Mouse (Mus musculus): ENCODE measurements around the gene Wfdc11. TPM values are rescaled to one million over a fixed set of nuclear protein-coding genes. Genes with fewer than 3 reads are reported as not detected.
A peak's percentile ranks its signal among the peaks of the same experiment; 100 is the strongest.
"Not testable (repeated sequence)": the region's sequence is repeated elsewhere in the genome, so short reads cannot be mapped to it uniquely, and the experiment has no call there.

Wfdc11 gene
- polyA plus RNA-seq, 1 experiment: not detected

- peak overlapping the region; percentile 22; the same call in 1 of the 2 replicates for H3K27ac ChIP-seq (ENCODE audit: insufficient read depth, low read depth, low read length)
- H3K27me3 ChIP-seq (replicated peaks; ENCODE audit: control insufficient read depth, insufficient read depth, low read length): no peaks in the 10 kb centered on the region
- peak; percentile 53 for DNase-seq
- peaks cover 9% of the 10 kb centered on the region for H3K4me1 ChIP-seq (ENCODE audit: control insufficient read depth, insufficient read depth, low read length)
- TF ChIP-seq POLR2A (IDR thresholded peaks at IDR 0.05; ENCODE audit: low read depth, low read length): no peak
- TF ChIP-seq CTCF (conservative IDR thresholded peaks at IDR 0.05; ENCODE audit: insufficient read depth, insufficient read length, low read depth, low read length): no peak
- 32% methylated on average over 7 of the region's 7 CpGs for WGBS
- H3K36me3 ChIP-seq (ENCODE audit: control insufficient read depth, insufficient read depth, low read length): no peaks in the 10 kb centered on the region
- no peak overlapping the region for H3K4me3 ChIP-seq (ENCODE audit: insufficient read depth, low read depth, low read length)
These were observed 32.8 kb downstream of the Wfdc11 start for GRCm38 (mm10) chr2:164641129-164641528.

GRCm38 (mm10) chr2:164638696-164639095, 35.2 kb downstream of the Wfdc11 start, which contains the start of gene Wfdc16:
TSS of gene Wfdc16 (minus strand) at chr2:164638796.
- H3K27me3 ChIP-seq (replicated peaks; ENCODE audit: control insufficient read depth, insufficient read depth, low read length): no peaks in the 10 kb centered on the region
- H3K4me3 ChIP-seq (ENCODE audit: insufficient read depth, low read depth, low read length): no peak within 1 kb of the TSS
- H3K27ac ChIP-seq (ENCODE audit: insufficient read depth, low read depth, low read length): no peak within 1 kb of the TSS; the same call in 1 of the 2 replicates
- WGBS: 33% methylated on average over 3 of the region's 3 CpGs
- TF ChIP-seq POLR2A (IDR thresholded peaks at IDR 0.05; ENCODE audit: low read depth, low read length) (no peak), CTCF (conservative IDR thresholded peaks at IDR 0.05; ENCODE audit: insufficient read depth, insufficient read length, low read depth, low read length) (no peak)
- H3K36me3 ChIP-seq (ENCODE audit: control insufficient read depth, insufficient read depth, low read length): no peaks in the 10 kb centered on the region
- DNase-seq: peak; percentile 34
- H3K4me1 ChIP-seq (ENCODE audit: control insufficient read depth, insufficient read depth, low read length): peaks cover 9% of the 10 kb centered on the region

GRCm38 (mm10) chr2:164635266-164635665, 38.6 kb downstream of the Wfdc11 start:
- TF ChIP-seq POLR2A (IDR thresholded peaks at IDR 0.05; ENCODE audit: low read depth, low read length) (no peak), CTCF (conservative IDR thresholded peaks at IDR 0.05; ENCODE audit: insufficient read depth, insufficient read length, low read depth, low read length) (0 out of 2 replicates have a peak, but pooled peaks have one; percentile 5)
- H3K27ac ChIP-seq (ENCODE audit: insufficient read depth, low read depth, low read length): no peak overlapping the region
- H3K4me3 ChIP-seq (ENCODE audit: insufficient read depth, low read depth, low read length): no peak overlapping the region
- peaks cover 4% of the 10 kb centered on the region for H3K4me1 ChIP-seq (ENCODE audit: control insufficient read depth, insufficient read depth, low read length)
- no peaks in the 10 kb centered on the region for H3K27me3 ChIP-seq (replicated peaks; ENCODE audit: control insufficient read depth, insufficient read depth, low read length)
- no peak for DNase-seq
- 82% methylated on average over 9 of the region's 9 CpGs for WGBS
- H3K36me3 ChIP-seq (ENCODE audit: control insufficient read depth, insufficient read depth, low read length): no peaks in the 10 kb centered on the region

GRCm38 (mm10) chr2:164621775-164622174, 52.1 kb downstream of the Wfdc11 start:
- Histone ChIP-seq H3K4me1 (ENCODE audit: control insufficient read depth, insufficient read depth, low read length) (no peaks in the 10 kb centered on the region), H3K4me3 (ENCODE audit: insufficient read depth, low read depth, low read length) (no peak overlapping the region), H3K27me3 (replicated peaks; ENCODE audit: control insufficient read depth, insufficient read depth, low read length) (no peaks in the 10 kb centered on the region), H3K36me3 (ENCODE audit: control insufficient read depth, insufficient read depth, low read length) (no peaks in the 10 kb centered on the region), H3K27ac (ENCODE audit: insufficient read depth, low read depth, low read length) (no peak overlapping the region)
- no peak for TF ChIP-seq POLR2A (IDR thresholded peaks at IDR 0.05; ENCODE audit: low read depth, low read length)
- TF ChIP-seq CTCF (conservative IDR thresholded peaks at IDR 0.05; ENCODE audit: insufficient read depth, insufficient read length, low read depth, low read length): no peak; the same call in 1 of the 2 replicates
- WGBS: 75% methylated on average over 4 of the region's 4 CpGs
- DNase-seq: peak; percentile 8

GRCm38 (mm10) chr2:164619050-164619449, 54.8 kb downstream of the Wfdc11 start:
- H3K27ac ChIP-seq (ENCODE audit: insufficient read depth, low read depth, low read length): no peak overlapping the region
- H3K27me3 ChIP-seq (replicated peaks; ENCODE audit: control insufficient read depth, insufficient read depth, low read length): no peaks in the 10 kb centered on the region
- H3K4me3 ChIP-seq (ENCODE audit: insufficient read depth, low read depth, low read length): no peak overlapping the region
- TF ChIP-seq CTCF (conservative IDR thresholded peaks at IDR 0.05; ENCODE audit: insufficient read depth, insufficient read length, low read depth, low read length) (no peak), POLR2A (IDR thresholded peaks at IDR 0.05; ENCODE audit: low read depth, low read length) (no peak)
- WGBS: 82% methylated on average over 5 of the region's 5 CpGs
- H3K4me1 ChIP-seq (ENCODE audit: control insufficient read depth, insufficient read depth, low read length): no peaks in the 10 kb centered on the region
- DNase-seq: no peak
- no peaks in the 10 kb centered on the region for H3K36me3 ChIP-seq (ENCODE audit: control insufficient read depth, insufficient read depth, low read length)

GRCm38 (mm10) chr2:164615386-164615785, 58.5 kb downstream of the Wfdc11 start:
- no peaks in the 10 kb centered on the region for H3K36me3 ChIP-seq (ENCODE audit: control insufficient read depth, insufficient read depth, low read length)
- H3K4me1 ChIP-seq (ENCODE audit: control insufficient read depth, insufficient read depth, low read length): no peaks in the 10 kb centered on the region
- H3K4me3 ChIP-seq (ENCODE audit: insufficient read depth, low read depth, low read length): no peak overlapping the region
- no peak overlapping the region for H3K27ac ChIP-seq (ENCODE audit: insufficient read depth, low read depth, low read length)
- WGBS: 96% methylated on average over 3 of the region's 3 CpGs
- no peaks in the 10 kb centered on the region for H3K27me3 ChIP-seq (replicated peaks; ENCODE audit: control insufficient read depth, insufficient read depth, low read length)
- TF ChIP-seq POLR2A (IDR thresholded peaks at IDR 0.05; ENCODE audit: low read depth, low read length) (no peak), CTCF (conservative IDR thresholded peaks at IDR 0.05; ENCODE audit: insufficient read depth, insufficient read length, low read depth, low read length) (no peak)
- DNase-seq: no peak

GRCm38 (mm10) chr2:164613471-164613870, 60.4 kb downstream of the Wfdc11 start, which contains the start of the genes Wfdc6b and Wfdc8:
TSS of gene Wfdc6b (plus strand) at chr2:164613522.
TSS of gene Wfdc8 (minus strand) at chr2:164613626.
- WGBS: 42% methylated on average over 8 of the region's 8 CpGs
- not testable (repeated sequence) for H3K27me3 ChIP-seq (replicated peaks; ENCODE audit: control insufficient read depth, insufficient read depth, low read length); H3K4me1 ChIP-seq (ENCODE audit: control insufficient read depth, insufficient read depth, low read length); H3K36me3 ChIP-seq (ENCODE audit: control insufficient read depth, insufficient read depth, low read length); H3K27ac ChIP-seq (ENCODE audit: insufficient read depth, low read depth, low read length); H3K4me3 ChIP-seq (ENCODE audit: insufficient read depth, low read depth, low read length)
- peak; percentile 39 for DNase-seq

Other genes starting within 250 kb of the Wfdc11 start
- gene Sdc4, start 230.2 kb downstream of the Wfdc11 start, polyA plus RNA-seq (2012; rRNA removed): 194 and 212 TPM in 2 replicates
- 94.5 and 122 TPM in 2 replicates for gene Sys1, start 217.1 kb downstream of the Wfdc11 start, polyA plus RNA-seq (2012; rRNA removed)
- 22.1 and 23.4 TPM in 2 replicates for gene Gm20458, start 213.1 kb downstream of the Wfdc11 start, polyA plus RNA-seq (2012; rRNA removed)
- 0.10 TPM in 1 of 2 replicates, not detected in the other for gene Trp53tg5, start 200.4 kb downstream of the Wfdc11 start, polyA plus RNA-seq (2012; rRNA removed)
- gene Dbndd2, start 188.0 kb downstream of the Wfdc11 start, polyA plus RNA-seq (2012; rRNA removed): 36.8 and 43.6 TPM in 2 replicates
- 101 and 123 TPM in 2 replicates for gene Pigt, start 176.6 kb downstream of the Wfdc11 start, polyA plus RNA-seq (2012; rRNA removed)
- gene Wfdc2, start 111.7 kb downstream of the Wfdc11 start, polyA plus RNA-seq (2012; rRNA removed): 459 and 460 TPM in 2 replicates
- not detected in 2 replicates for gene Spint3, start 100.6 kb downstream of the Wfdc11 start, polyA plus RNA-seq (2012; rRNA removed)
- not detected in 2 replicates for gene Wfdc6a, start 88.6 kb downstream of the Wfdc11 start, polyA plus RNA-seq (2012; rRNA removed)
- gene Eppin, start 80.5 kb downstream of the Wfdc11 start, polyA plus RNA-seq (2012; rRNA removed): not detected in 2 replicates
- gene Wfdc6b, start 60.6 kb downstream of the Wfdc11 start, polyA plus RNA-seq (2012; rRNA removed): not detected in 2 replicates
- gene Wfdc8, start 60.5 kb downstream of the Wfdc11 start, polyA plus RNA-seq (2012; rRNA removed): not detected in 2 replicates
- gene Wfdc16, start 35.3 kb downstream of the Wfdc11 start, polyA plus RNA-seq (2012; rRNA removed): 9.2 and 10.3 TPM in 2 replicates
- gene Wfdc10, start 18.0 kb downstream of the Wfdc11 start, polyA plus RNA-seq (2012; rRNA removed): not detected in 2 replicates
- not detected in 2 replicates for gene Wfdc9, start 17.5 kb downstream of the Wfdc11 start, polyA plus RNA-seq (2012; rRNA removed)
- gene Wfdc13, start 11.0 kb upstream of the Wfdc11 start, polyA plus RNA-seq (2012; rRNA removed): not detected in 2 replicates
- gene Spint4, start 24.4 kb upstream of the Wfdc11 start, polyA plus RNA-seq (2012; rRNA removed): not detected in 2 replicates
- not detected in 2 replicates for gene Spint5, start 41.2 kb upstream of the Wfdc11 start, polyA plus RNA-seq (2012; rRNA removed)
- gene Wfdc3, start 71.8 kb upstream of the Wfdc11 start, polyA plus RNA-seq (2012; rRNA removed): 0.57 and 1.0 TPM in 2 replicates
- gene Dnttip1, start 71.9 kb upstream of the Wfdc11 start, polyA plus RNA-seq (2012; rRNA removed): 32.6 and 34.5 TPM in 2 replicates
- 6.6 and 7.1 TPM in 2 replicates for gene Ube2c, start 95.8 kb upstream of the Wfdc11 start, polyA plus RNA-seq (2012; rRNA removed)
- 124 TPM in 1 of 2 replicates, not detected in the other for gene Tnnc2, start 105.9 kb upstream of the Wfdc11 start, polyA plus RNA-seq (2012; rRNA removed)
- 23.2 and 32.9 TPM in 2 replicates for gene Snx21, start 111.7 kb upstream of the Wfdc11 start, polyA plus RNA-seq (2012; rRNA removed)
- gene Acot8, start 130.8 kb upstream of the Wfdc11 start, polyA plus RNA-seq (2012; rRNA removed): 68.4 and 75.7 TPM in 2 replicates
- 2.2 and 2.7 TPM in 2 replicates for gene Zswim3, start 131.0 kb upstream of the Wfdc11 start, polyA plus RNA-seq (2012; rRNA removed)
- 11.7 and 11.8 TPM in 2 replicates for gene Zswim1, start 148.6 kb upstream of the Wfdc11 start, polyA plus RNA-seq (2012; rRNA removed)
- gene Spata25, start 154.4 kb upstream of the Wfdc11 start, polyA plus RNA-seq (2012; rRNA removed): 0.20 TPM in 1 of 2 replicates, not detected in the other
- gene Ctsa, start 158.8 kb upstream of the Wfdc11 start, polyA plus RNA-seq (2012; rRNA removed): 504 and 687 TPM in 2 replicates
- gene Neurl2, start 159.4 kb upstream of the Wfdc11 start, polyA plus RNA-seq (2012; rRNA removed): 3.7 and 4.7 TPM in 2 replicates
- 39.6 and 41.5 TPM in 2 replicates for gene Pltp, start 183.6 kb upstream of the Wfdc11 start, polyA plus RNA-seq (2012; rRNA removed)
- gene Pcif1, start 205.2 kb upstream of the Wfdc11 start, polyA plus RNA-seq (2012; rRNA removed): 37.2 and 43.1 TPM in 2 replicates
- gene Zfp335, start 237.7 kb upstream of the Wfdc11 start, polyA plus RNA-seq (2012; rRNA removed): 20.4 and 25.7 TPM in 2 replicates